Mouse (Mus musculus) C2C12 (cell line): ENCODE results near the gene Aspg. TPM values are rescaled to one million over a fixed set of nuclear protein-coding genes. Genes with fewer than 3 reads are reported as not detected.

ENCODE experiments used
- H3K27me3 ChIP-seq: one replicate; pipeline ENCODE4 v1.6.1; 2011; ENCODE audit not compliant: control insufficient read depth, insufficient read depth, insufficient read length
- H3K36me3 ChIP-seq: one replicate; pipeline ENCODE4 v1.6.1; 2011; ENCODE audit not compliant: control insufficient read depth, insufficient read depth
- H3K4me3 ChIP-seq: one replicate; pipeline ENCODE4 v1.5.1; 2011; ENCODE audit warnings: mild to moderate bottlenecking, control low read depth; ENCODE audit not compliant: poor library complexity, insufficient read depth, severe bottlenecking
- H3K79me2 ChIP-seq: one replicate; pipeline ENCODE4 v1.6.1; 2011; ENCODE audit not compliant: control insufficient read depth, insufficient read depth
- H3K79me3 ChIP-seq: one replicate; pipeline ENCODE4 v1.6.1; 2011; ENCODE audit warnings: low read depth, control low read depth
- H3ac ChIP-seq: one replicate; pipeline ENCODE3; 2011; ENCODE audit warnings: low read depth; ENCODE audit not compliant: control insufficient read depth, insufficient read length
- CEBPB ChIP-seq: IDR thresholded peaks from one replicate; pipeline ENCODE4 v1.6.1; 2011; ENCODE audit warnings: low read depth, mild to moderate bottlenecking, control low read depth, moderate library complexity
- CTCF ChIP-seq: IDR thresholded peaks from one replicate; pipeline ENCODE4 v1.5.1; 2011; ENCODE audit not compliant: control insufficient read depth, insufficient read depth, insufficient read length
- FOSL1 ChIP-seq: IDR thresholded peaks from one replicate; pipeline ENCODE4 v1.8.0; 2011; ENCODE audit warnings: mild to moderate bottlenecking, low read length; ENCODE audit not compliant: poor library complexity, insufficient read depth, severe bottlenecking
- MAX ChIP-seq: IDR thresholded peaks from one replicate; pipeline ENCODE4 v1.6.1; 2011; ENCODE audit warnings: mild to moderate bottlenecking, control low read depth
- MYOD1 ChIP-seq: IDR thresholded peaks from one replicate; pipeline ENCODE4 v1.6.1; 2011; ENCODE audit warnings: low read depth; ENCODE audit not compliant: control insufficient read depth, insufficient read length
- MYOG ChIP-seq: IDR thresholded peaks from one replicate; pipeline ENCODE4 v1.6.1; 2011; ENCODE audit not compliant: control insufficient read depth, insufficient read length; ENCODE audit errors: extremely low read depth
- USF1 ChIP-seq: IDR thresholded peaks from one replicate; pipeline ENCODE4 v1.6.1; 2011; ENCODE audit warnings: low read depth, mild to moderate bottlenecking, control low read depth, moderate library complexity
- polyA plus RNA-seq: library from polyadenylated mRNA; unstranded; fragments of >200 nt; fragmentation: generic; extraction: Trizol; gene quantifications from one replicate; pipeline ENCODE4 v1.2.1, GENCODE M21; 2012; ENCODE audit warnings: missing spikeins

The Aspg gene
- polyA plus RNA-seq, 1 experiment, result 0.13 TPM

DNA sequence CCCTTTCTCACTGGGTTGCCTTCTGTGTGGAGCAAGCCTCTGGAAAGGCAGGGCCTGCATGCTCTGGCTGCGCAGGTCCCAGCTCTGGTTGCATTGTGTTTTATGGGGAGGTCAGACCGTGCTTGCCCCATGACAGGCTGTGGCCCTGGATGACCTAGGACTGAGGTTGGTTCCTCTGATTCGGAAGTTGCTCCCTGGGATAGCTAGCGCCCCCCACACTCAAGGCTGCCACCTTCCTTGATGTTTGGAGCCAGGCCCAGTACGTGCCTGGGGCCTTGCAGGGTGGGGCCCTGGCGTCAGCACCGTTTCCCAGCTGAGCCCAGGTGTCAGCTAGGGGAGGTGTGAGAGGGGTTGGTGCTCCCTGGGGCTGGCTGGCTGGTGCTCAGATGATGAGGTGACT, 43.5 kb downstream of the Aspg start:
- H3K79me2 ChIP-seq, result no peaks in the 10 kb centered on the region
- no peak overlapping the region for H3ac ChIP-seq
- no peaks in the 10 kb centered on the region for H3K36me3 ChIP-seq
- peaks cover 77% of the 10 kb centered on the region for H3K27me3 ChIP-seq
- no peak for TF ChIP-seq FOSL1
- no peak overlapping the region for H3K4me3 ChIP-seq
- no peaks in the 10 kb centered on the region for H3K79me3 ChIP-seq

GRCm38 (mm10) chr12:112151244-112151979, 44.9 kb downstream of the Aspg start:
- H3K27me3 ChIP-seq, result peaks cover 84% of the 10 kb centered on the region
- TF ChIP-seq USF1 (no peak), MAX (no peak), FOSL1 (no peak), MYOG (no peak), CTCF (no peak), MYOD1 (no peak), CEBPB (no peak)
- no peaks in the 10 kb centered on the region for H3K79me3 ChIP-seq
- H3K36me3 ChIP-seq, result no peaks in the 10 kb centered on the region
- H3K79me2 ChIP-seq, result no peaks in the 10 kb centered on the region
- no peak overlapping the region for H3ac ChIP-seq
- no peak overlapping the region for H3K4me3 ChIP-seq

GRCm38 (mm10) chr12:112151980-112152362, 45.5 kb downstream of the Aspg start:
- TF ChIP-seq CEBPB, result no peak
- TF ChIP-seq CTCF, result no peak
- TF ChIP-seq MAX, result no peak
- no peak for TF ChIP-seq MYOG
- TF ChIP-seq USF1, result no peak
- TF ChIP-seq MYOD1, result no peak
- TF ChIP-seq FOSL1, result no peak
- Histone ChIP-seq H3K36me3 (no peaks in the 10 kb centered on the region), H3K79me2 (no peaks in the 10 kb centered on the region), H3K4me3 (no peak overlapping the region), H3K79me3 (no peaks in the 10 kb centered on the region), H3K27me3 (peaks cover 84% of the 10 kb centered on the region), H3ac (no peak overlapping the region)

- TF ChIP-seq USF1 (no peak), CEBPB (no peak), CTCF (no peak), MYOG (no peak), MYOD1 (no peak), FOSL1 (no peak), MAX (no peak)
- Histone ChIP-seq H3ac (no peak overlapping the region), H3K4me3 (no peak overlapping the region), H3K79me2 (no peaks in the 10 kb centered on the region), H3K36me3 (no peaks in the 10 kb centered on the region), H3K27me3 (peaks cover 85% of the 10 kb centered on the region), H3K79me3 (no peaks in the 10 kb centered on the region)
These were observed 47.1 kb downstream of the Aspg start for GRCm38 (mm10) chr12:112153597-112153996.

DNA sequence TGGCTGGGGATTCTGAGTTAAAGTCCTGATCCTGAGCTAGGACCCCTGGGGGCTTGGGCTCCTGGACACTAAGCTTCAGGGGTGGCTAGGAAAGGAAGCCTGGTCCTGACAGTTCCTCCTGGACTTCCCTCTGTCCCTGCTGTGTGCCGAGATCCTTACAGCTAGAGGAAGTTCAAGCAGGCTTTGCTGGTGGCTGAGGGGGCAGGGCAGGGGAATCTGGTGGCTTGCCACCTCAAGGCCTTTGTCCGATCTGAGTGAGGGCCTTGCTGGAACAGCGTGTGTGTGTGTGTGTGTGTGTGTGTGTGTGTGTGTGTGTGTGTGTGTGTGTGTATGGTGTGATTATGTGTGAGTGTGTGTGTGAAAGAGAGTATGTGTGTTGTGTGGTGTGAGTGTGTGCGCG, 48.0 kb downstream of the Aspg start:
- Histone ChIP-seq H3K27me3 (peaks cover 84% of the 10 kb centered on the region), H3K79me3 (no peaks in the 10 kb centered on the region), H3K36me3 (no peaks in the 10 kb centered on the region), H3K4me3 (no peak overlapping the region), H3ac (no peak overlapping the region), H3K79me2 (no peaks in the 10 kb centered on the region)
- no peak for TF ChIP-seq USF1
- no peak for TF ChIP-seq CTCF
- no peak for TF ChIP-seq MYOG
- TF ChIP-seq FOSL1, result no peak
- TF ChIP-seq CEBPB, result no peak

GRCm38 (mm10) chr12:112155218-112156051, 49.0 kb downstream of the Aspg start:
- no peak overlapping the region for H3ac ChIP-seq
- H3K36me3 ChIP-seq, result no peaks in the 10 kb centered on the region
- H3K27me3 ChIP-seq, result peaks cover 82% of the 10 kb centered on the region
- H3K79me3 ChIP-seq, result no peaks in the 10 kb centered on the region
- no peaks in the 10 kb centered on the region for H3K79me2 ChIP-seq
- TF ChIP-seq FOSL1, result no peak
- TF ChIP-seq USF1, result no peak
- no peak for TF ChIP-seq MYOG
- TF ChIP-seq MYOD1, result no peak
- no peak for TF ChIP-seq CEBPB
- H3K4me3 ChIP-seq, result no peak overlapping the region
